1 mouse cellular context compared by ENCODE assay signal in the genomic region with DNA sequence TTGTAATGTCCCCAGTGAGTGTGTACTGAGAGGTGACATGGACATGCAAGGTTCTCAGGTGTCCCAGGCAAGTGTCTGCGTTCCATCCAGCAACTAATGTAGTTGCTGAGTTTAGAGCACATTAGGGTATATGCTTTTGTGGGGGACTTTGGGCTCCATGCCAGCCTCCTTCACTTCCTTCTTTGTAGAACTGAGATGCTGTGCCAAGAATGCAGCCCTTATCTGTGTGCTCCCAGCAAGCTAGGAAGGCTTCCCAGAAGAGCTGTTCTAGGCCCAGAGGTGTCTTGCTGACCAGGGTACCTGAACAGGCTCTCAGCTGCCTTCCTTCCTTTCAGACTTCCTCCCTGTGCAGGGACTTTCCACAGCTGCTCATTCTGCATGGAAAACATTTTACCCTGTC.
TF ChIP-seq lines count a peak whose summit lies in the region.

No protein-coding gene starts in this region.

TF ChIP-seq in MEL, 35 proteins besides CTCF, POLR2A, EP300 and RAD21 (continued from another document):
- TF ChIP-seq POLR2AphosphoS5 (IDR thresholded peaks at IDR 0.05; ENCODE audit: borderline replicate concordance, low read depth, low read length) (no peak), ZMIZ1 (IDR thresholded peaks at IDR 0.05; ENCODE audit: low read depth, low read length) (no peak)
TF ChIP-seq in MEL: peak in this region for 7.
